Mouse (Mus musculus): Measurements from ENCODE around the gene Epn1. TPM values are rescaled to one million over a fixed set of nuclear protein-coding genes. Genes with fewer than 3 reads are reported as not detected.

Epn1 gene
- total RNA-seq, 2 experiments from 2014 or later, result 479 to 480 TPM

- DNase-seq (ENCODE audit: low spot score in 2 of 2), result peak; percentile 35 to 58
Observed at GRCm38 (mm10) chr7:5091008-5091728, 11.1 kb downstream of the Epn1 start.

- DNase-seq (ENCODE audit: low spot score in 2 of 2), result no peak
Observed at GRCm38 (mm10) chr7:5092381-5092780, 12.3 kb downstream of the Epn1 start.

- DNase-seq (ENCODE audit: low spot score in 2 of 2), result no peak
Observed at GRCm38 (mm10) chr7:5092831-5093510, 12.9 kb downstream of the Epn1 start.

GRCm38 (mm10) chr7:5098769-5099168 lies 18.7 kb downstream of the Epn1 start:
- no peak for DNase-seq (ENCODE audit: low spot score in 2 of 2)

- DNase-seq (ENCODE audit: low spot score in 2 of 2), result no peak
Observed at GRCm38 (mm10) chr7:5099796-5100195, 19.8 kb downstream of the Epn1 start.

GRCm38 (mm10) chr7:5101066-5101663 lies 21.1 kb downstream of the Epn1 start:
- DNase-seq (ENCODE audit: low spot score in 2 of 2), result no peak

- DNase-seq (ENCODE audit: low spot score in 2 of 2), result no peak
Observed at GRCm38 (mm10) chr7:5102564-5102963, 22.5 kb downstream of the Epn1 start.

GRCm38 (mm10) chr7:5108272-5108671 lies 28.2 kb downstream of the Epn1 start:
- DNase-seq (ENCODE audit: low spot score in 2 of 2), result no peak

- DNase-seq (ENCODE audit: low spot score in 2 of 2), result no peak
Observed at GRCm38 (mm10) chr7:5109301-5109700, 29.3 kb downstream of the Epn1 start.

GRCm38 (mm10) chr7:5112701-5113100 lies 32.7 kb downstream of the Epn1 start:
- no peak for DNase-seq (ENCODE audit: low spot score in 2 of 2)

- no peak for DNase-seq (ENCODE audit: low spot score in 2 of 2)
Observed at GRCm38 (mm10) chr7:5116850-5117249, 36.8 kb downstream of the Epn1 start, which contains the start of gene Rfpl4. Gene Rfpl4, minus strand, starts transcription at chr7:5116950.

- no peak for DNase-seq (ENCODE audit: low spot score in 2 of 2)
Observed at GRCm38 (mm10) chr7:5125078-5125477, 45.0 kb downstream of the Epn1 start.

- DNase-seq (ENCODE audit: low spot score in 2 of 2), result peak; percentile 79 to 82
Observed at GRCm38 (mm10) chr7:5125549-5126406, 45.7 kb downstream of the Epn1 start, which contains the start of gene Rasl2-9. Gene Rasl2-9, minus strand, starts transcription at chr7:5125950.

Small RNAs within 50 kb of the gene (microRNA-seq; reads per million reads assigned to microRNA genes)
- gene Gm26217, result 0 reads per million in 2 experiments

Other genes starting within 250 kb of the Epn1 start
- 100 to 1,000 TPM; 134 to 137 TPM for gene Shisa7, start 235.5 kb upstream of the Epn1 start, total RNA-seq (2021)
- gene Isoc2b, start 210.0 kb upstream of the Epn1 start, total RNA-seq (2021), result 1 to 10 TPM; 3.2 to 5.5 TPM
- gene Isoc2a, start 203.1 kb upstream of the Epn1 start, total RNA-seq (2021), result 1 to 10 TPM; 8.9 to 9.8 TPM
- gene Gm36210, start 173.7 kb upstream of the Epn1 start, total RNA-seq (2021), result under 1 TPM; 0.41 to 0.44 TPM
- gene Zfp628, start 165.0 kb upstream of the Epn1 start, total RNA-seq (2021), result 10 to 100 TPM; 11.5 to 14.6 TPM
- gene Nat14, start 158.2 kb upstream of the Epn1 start, total RNA-seq (2021), result 10 to 100 TPM; 67.8 to 76.2 TPM
- 1 to 10 TPM; 2.7 to 2.8 TPM for gene Ssc5d, start 154.4 kb upstream of the Epn1 start, total RNA-seq (2021)
- gene Sbk2, start 115.8 kb upstream of the Epn1 start, total RNA-seq (2021), result not detected
- under 1 TPM; 0.44 to 0.67 TPM for gene Sbk3, start 109.1 kb upstream of the Epn1 start, total RNA-seq (2021)
- 10 to 100 TPM; 36.9 to 39.0 TPM for gene Zfp579, start 84.1 kb upstream of the Epn1 start, total RNA-seq (2021)
- gene Zfp524, start 65.8 kb upstream of the Epn1 start, total RNA-seq (2021), result 1 to 10 TPM; 5.7 to 6.4 TPM
- 10 to 100 TPM; 21.4 to 27.7 TPM for gene Fiz1, start 65.5 kb upstream of the Epn1 start, total RNA-seq (2021)
- not detected for gene Gm44973, start 64.7 kb upstream of the Epn1 start, total RNA-seq (2021)
- gene Zfp865, start 59.9 kb upstream of the Epn1 start, total RNA-seq (2021), result 10 to 100 TPM; 34.6 to 35.8 TPM
- 10 to 100 TPM; 65.6 to 67.2 TPM for gene Ccdc106, start 59.7 kb upstream of the Epn1 start, total RNA-seq (2021)
- not detected for gene 4632433K11Rik, start 46.1 kb upstream of the Epn1 start, total RNA-seq (2021)
- gene Zfp784, start 41.8 kb upstream of the Epn1 start, total RNA-seq (2021), result 1 to 10 TPM; 5.3 to 7.0 TPM
- gene Zfp580, start 28.7 kb upstream of the Epn1 start, total RNA-seq (2021), result 10 to 100 TPM; 57.8 to 63.2 TPM
- gene U2af2, start 18.1 kb upstream of the Epn1 start, total RNA-seq (2021), result 100 to 1,000 TPM; 163 to 176 TPM
- gene Rfpl4, start 36.7 kb downstream of the Epn1 start, total RNA-seq (2021), result not detected
- gene Rasl2-9, start 45.7 kb downstream of the Epn1 start, total RNA-seq (2021), result not detected
- gene Vmn1r55, start 69.4 kb downstream of the Epn1 start, total RNA-seq (2021), result not detected
- gene Vmn1r56, start 116.5 kb downstream of the Epn1 start, total RNA-seq (2021), result not detected
- gene Vmn1r57, start 138.3 kb downstream of the Epn1 start, total RNA-seq (2021), result not detected

All from layer of hippocampus, postnatal 14 days (tissue).